8 mouse cellular contexts compared by ENCODE assay signal in the genomic region with DNA sequence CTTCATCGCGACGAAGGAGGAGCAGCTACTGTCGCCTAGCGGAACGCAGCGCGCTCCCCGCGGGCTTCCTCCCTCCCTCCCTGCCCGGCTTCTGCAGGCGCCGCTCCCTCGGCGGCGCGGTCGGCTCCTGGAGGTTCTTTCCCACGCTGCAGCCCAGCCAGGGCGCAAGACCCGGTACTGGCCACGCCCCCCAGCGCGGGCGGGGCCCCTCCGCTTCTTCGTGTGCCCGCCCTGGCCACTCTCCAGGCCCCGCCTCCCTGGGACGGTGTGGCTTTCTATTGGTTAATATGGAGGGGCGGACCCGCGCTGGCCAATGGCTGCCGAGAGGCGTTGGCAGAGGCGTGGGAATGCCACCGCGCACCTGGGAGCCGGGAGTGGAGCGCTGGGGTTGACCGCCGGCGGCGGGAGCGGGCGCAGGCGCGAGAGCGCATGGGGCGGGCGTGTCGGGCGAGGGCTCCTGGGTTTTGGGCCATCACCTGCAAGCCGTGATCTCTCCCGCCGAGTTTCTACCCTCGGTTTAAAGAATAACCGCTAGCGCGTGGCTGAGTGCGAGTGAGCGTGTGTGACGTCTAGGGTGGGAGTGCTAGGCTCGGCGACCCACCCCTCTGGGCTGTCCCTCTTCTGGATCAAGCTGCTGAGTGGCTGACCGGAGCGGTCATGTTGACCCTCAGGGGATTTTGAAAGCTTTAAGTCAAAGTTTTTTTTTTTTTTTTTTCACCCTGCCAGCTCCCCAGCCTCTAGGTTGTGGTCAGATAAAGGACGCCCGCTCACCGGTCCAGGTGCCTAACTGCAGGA. TPM values are rescaled to one million over a fixed set of nuclear protein-coding genes. Genes with fewer than 3 reads are reported as not detected.
DNase-seq lines count a peak whose midpoint lies in the region; ATAC-seq lines count a peak whose summit lies in the region.

A gene (minus strand): TSS at position 159 of the 795 bp plus-strand sequence.

- H3K9ac ChIP-seq in intestine, embryonic 16.5 days (ENCODE audit: low read depth, low read length): peak within 1 kb of the TSS; percentile 65

- peak; percentile 100 for ATAC-seq in intestine, embryonic 16.5 days

- peak within 1 kb of the TSS; percentile 65; the same call in 1 of the 2 replicates for H3K27ac ChIP-seq in embryonic facial prominence, embryonic 10.5 days (replicated peaks)
- H3K27ac ChIP-seq in intestine, embryonic 16.5 days (ENCODE audit: low read length): peak within 1 kb of the TSS; percentile 28

- peaks cover 67% of the 10 kb centered on the region for H3K27me3 ChIP-seq in embryonic facial prominence, embryonic 10.5 days (replicated peaks; ENCODE audit: low read depth, poor library complexity, severe bottlenecking)
- peaks cover 7% of the 10 kb centered on the region; the same call in 1 of the 2 replicates for H3K27me3 ChIP-seq in intestine, embryonic 16.5 days (replicated peaks; ENCODE audit: control insufficient read depth, insufficient read depth, low read length)

- no peaks in the 10 kb centered on the region for H3K9me3 ChIP-seq in embryonic facial prominence, embryonic 10.5 days
- H3K9me3 ChIP-seq in intestine, embryonic 16.5 days (ENCODE audit: control insufficient read depth, low read length): no peaks in the 10 kb centered on the region

- WGBS in embryonic facial prominence, embryonic 10.5 days: under 1% methylated on average over 70 of the region's 70 CpGs
- WGBS in intestine, embryonic 16.5 days: under 1% methylated on average over 70 of the region's 70 CpGs

- H3K4me2 ChIP-seq in intestine, embryonic 16.5 days (ENCODE audit: low read depth, low read length): peak within 1 kb of the TSS; percentile 91

- intact Hi-C loops in left cerebral cortex, postnatal 25 days (cut with DNase I): loop anchor here (5.0 kb wide), 2 partner anchors 454 to 604 kb away; a partner anchor contains a TSS

- H3K4me1 ChIP-seq in embryonic facial prominence, embryonic 10.5 days: peaks cover 30% of the 10 kb centered on the region
- H3K4me1 ChIP-seq in intestine, embryonic 16.5 days (ENCODE audit: control insufficient read depth, insufficient read depth, low read length): peaks cover 14% of the 10 kb centered on the region

- H3K36me3 ChIP-seq in embryonic facial prominence, embryonic 10.5 days (replicated peaks): no peaks in the 10 kb centered on the region
- H3K36me3 ChIP-seq in intestine, embryonic 16.5 days (ENCODE audit: control insufficient read depth, insufficient read depth, low read length): no peaks in the 10 kb centered on the region

- peak within 1 kb of the TSS; percentile 70 for H3K4me3 ChIP-seq in embryonic facial prominence, embryonic 10.5 days
- H3K4me3 ChIP-seq in intestine, embryonic 16.5 days (ENCODE audit: low read length): peak within 1 kb of the TSS; percentile 65

- DNase-seq in adrenal gland, postnatal 14 days: peak; percentile 98
- peak; percentile 99 for DNase-seq in embryonic facial prominence, embryonic 10.5 days (ENCODE audit: low spot score)
- DNase-seq in gastrocnemius, postnatal 4 days (ENCODE audit: low spot score in 2 of 2): peak; percentile 93 to 94
- peak; percentile 97 to 98 for DNase-seq in left cerebral cortex, postnatal 25 days (ENCODE audit: low spot score in 2 of 2)
- DNase-seq in mesoderm, embryonic 11.5 days (ENCODE audit: low read depth, low spot score): peak; percentile 97
- DNase-seq in right cerebral cortex, postnatal 25 days: peak; percentile 98
- peak; percentile 97 for DNase-seq in urinary bladder, postnatal 36 days (ENCODE audit: low spot score in 2 of 2)

RNA-seq across cellular contexts. Expression of the gene that starts here (rescaled TPM):
- total RNA-seq in adrenal gland, postnatal 14 days (2021): 1.7 and 3.0 TPM in 2 replicates
- polyA plus RNA-seq in embryonic facial prominence, embryonic 10.5 days (2016; fragmentation: Nextera tagmentation; extraction: Ambion mirVana): 2.5 and 3.2 TPM in 2 replicates
- 1 to 10 TPM; 1.8 to 2.0 TPM for total RNA-seq in gastrocnemius, postnatal 4 days (2021)
- polyA plus RNA-seq in intestine, embryonic 16.5 days (2015; fragmentation: Nextera tagmentation; extraction: Ambion mirVana): 2.9 TPM in 2 replicates
- total RNA-seq in left cerebral cortex, postnatal 25 days (2021): 1 to 10 TPM; 7.0 to 8.0 TPM

Comparison
In these comparisons a context has a peak if more than half of its experiments do, and no peak if none do; other contexts are left out.
1. Peak in every context shown above with its lines: DNase-seq, ATAC-seq, H3K4me3 ChIP-seq and H3K27ac ChIP-seq.